Mouse (Mus musculus) gastrocnemius, adult 8-10 months (tissue): Measurements from ENCODE around the gene Pnkd. TPM values are rescaled to one million over a fixed set of nuclear protein-coding genes. Genes with fewer than 3 reads are reported as not detected.
"Not testable (repeated sequence)": the region's sequence is repeated elsewhere in the genome, so short reads cannot be mapped to it uniquely, and the experiment has no call there.

Experiments used
- DNase-seq, 2 experiments: peaks; one replicate each; pipeline ENCODE4 v3.0.0; 2022; ENCODE audit warnings: low spot score in 2 of 2
- total RNA-seq, 4 experiments: library from RNA; stranded (reverse); gene quantifications; 2 replicates each; pipeline ENCODE4 v1.2.4; 2022

Gene Pnkd
- total RNA-seq, 4 experiments from 2014 or later = 51.9 to 56.2 (median 53.1) TPM

DNA sequence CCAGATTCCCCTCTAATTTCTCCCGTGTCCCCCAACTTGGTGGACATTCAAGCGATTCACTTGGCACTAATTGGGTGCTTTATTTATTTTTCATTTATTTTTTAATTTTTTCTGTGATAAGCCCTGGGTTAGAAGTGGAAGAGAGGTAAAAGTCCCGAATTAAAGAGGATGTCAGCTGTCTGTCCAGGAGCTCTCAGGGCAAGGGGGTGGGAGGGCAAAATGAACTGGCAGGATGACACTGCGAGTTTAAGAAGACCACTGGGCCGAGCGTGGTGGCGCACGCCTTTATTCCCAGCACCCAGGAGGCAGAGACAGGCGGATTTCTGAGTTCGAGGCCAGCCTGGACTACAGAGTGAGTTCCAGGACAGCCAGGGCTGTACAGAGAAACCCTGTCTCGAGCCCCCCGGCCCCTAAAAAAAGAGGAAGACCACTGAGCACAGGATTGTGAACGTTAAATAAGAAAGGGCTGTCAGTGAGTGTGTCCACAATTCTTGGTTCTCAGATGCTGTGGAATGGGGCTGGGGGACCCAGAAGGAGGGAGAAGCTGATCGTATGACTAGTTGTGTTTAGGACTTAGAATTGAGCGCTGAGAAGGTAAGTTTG is 102.8 kb downstream of the Pnkd start:
- DNase-seq = no peak

DNA sequence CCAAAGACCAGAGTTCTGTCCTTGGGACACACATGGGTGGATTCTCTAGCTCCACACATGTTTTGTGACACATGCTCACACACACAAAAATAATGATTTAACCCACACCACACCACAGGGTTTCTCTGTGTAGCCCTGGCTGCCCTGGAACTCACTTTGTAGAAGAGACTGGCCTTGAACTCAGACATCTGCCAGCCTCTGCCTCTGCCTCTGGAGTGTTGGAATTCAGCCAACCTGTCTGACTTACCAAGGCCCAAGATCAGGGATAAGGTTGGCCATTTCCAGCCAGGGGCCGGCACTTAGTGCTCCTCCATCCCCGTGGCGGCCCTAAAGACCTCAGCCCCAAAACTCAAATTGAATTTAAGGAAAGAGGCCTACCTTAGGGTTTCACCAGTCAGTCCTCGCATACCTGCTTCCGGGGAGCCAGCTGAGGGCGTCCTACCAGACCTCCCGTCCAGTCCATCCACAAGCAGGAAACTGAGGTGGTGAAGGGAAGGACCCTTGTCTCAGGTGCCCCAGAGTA is 103.7 kb downstream of the Pnkd start:
- DNase-seq = no peak

GRCm38 (mm10) chr1:74389831-74390286 is 105.1 kb downstream of the Pnkd start:
- no peak for DNase-seq

- DNase-seq = peak in 1 of 2 experiments; percentile 59
Observed at GRCm38 (mm10) chr1:74390287-74390906, 105.7 kb downstream of the Pnkd start.

DNA sequence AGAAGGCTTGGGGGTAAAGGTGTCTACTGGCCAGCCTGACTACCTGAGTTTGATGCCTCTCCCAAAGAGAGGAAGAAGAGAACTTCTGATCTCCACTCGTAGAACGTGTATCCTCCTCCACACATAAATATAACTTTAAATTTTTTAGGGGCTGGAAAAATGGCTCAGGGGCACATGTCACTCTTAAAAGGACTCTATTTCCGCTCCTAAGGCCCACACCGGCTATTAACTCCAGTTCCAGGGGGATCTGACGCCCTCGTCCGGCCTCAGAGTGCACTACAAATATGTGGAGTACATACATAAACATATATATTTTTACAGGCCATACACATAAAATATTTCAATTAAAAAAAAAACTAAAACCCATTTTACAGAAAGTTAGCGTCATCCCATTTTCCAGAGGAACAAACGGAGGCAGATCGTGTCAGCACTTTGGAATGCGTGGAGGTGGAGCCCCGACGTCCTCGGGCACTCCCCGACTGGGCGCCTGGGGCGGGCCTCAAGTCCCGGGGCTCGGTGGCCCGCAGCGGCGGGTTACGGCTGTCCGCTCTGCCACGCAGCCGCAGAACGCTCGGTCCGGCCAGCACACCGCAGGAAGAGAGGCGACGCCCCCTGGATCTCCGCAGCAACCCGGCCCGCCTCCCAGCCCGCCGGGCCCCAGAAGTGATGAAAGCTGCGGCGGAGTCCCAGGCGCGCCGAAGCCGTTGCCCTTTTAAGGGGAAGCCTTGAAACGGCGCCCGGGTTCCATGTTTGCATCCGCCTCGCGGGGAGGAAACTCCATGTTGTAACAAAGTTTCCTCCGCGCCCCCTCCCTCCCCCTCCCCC is 106.4 kb downstream of the Pnkd start, which contains the start of gene Ctdsp1:
Gene Ctdsp1 (plus strand): TSS at position 586 of the 825 bp plus-strand sequence.
- peak; percentile 97 to 99 for DNase-seq

- peak; percentile 64 to 75 for DNase-seq
Observed at GRCm38 (mm10) chr1:74391844-74392441, 107.2 kb downstream of the Pnkd start.

DNA sequence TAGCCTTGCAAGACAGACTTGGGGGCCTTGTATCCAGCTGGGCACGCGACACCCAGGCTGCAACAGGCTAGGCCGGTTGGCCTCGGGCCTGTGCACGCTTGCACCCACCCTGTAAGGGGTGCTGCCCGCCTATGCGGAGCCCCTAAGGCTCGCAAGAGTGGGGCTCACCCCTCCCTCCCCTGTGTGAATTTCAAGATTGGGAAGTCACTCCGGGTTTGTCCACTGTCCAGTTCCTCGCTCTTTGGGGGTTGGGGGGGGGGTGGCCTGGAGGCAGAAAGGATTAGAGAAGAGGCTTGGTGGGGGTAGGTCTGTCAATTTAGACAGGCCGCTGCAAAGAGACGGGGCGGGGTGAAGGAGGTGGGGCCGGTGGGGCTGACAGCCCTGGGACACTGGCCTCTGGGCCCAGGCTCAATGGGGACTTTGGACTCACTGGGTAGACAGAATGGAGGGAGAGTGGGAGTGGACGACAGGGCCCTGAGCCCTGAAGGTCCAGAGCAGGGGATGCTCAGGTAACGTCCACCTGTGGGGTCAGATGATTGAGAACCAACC is 107.8 kb downstream of the Pnkd start:
- DNase-seq = no peak

DNA sequence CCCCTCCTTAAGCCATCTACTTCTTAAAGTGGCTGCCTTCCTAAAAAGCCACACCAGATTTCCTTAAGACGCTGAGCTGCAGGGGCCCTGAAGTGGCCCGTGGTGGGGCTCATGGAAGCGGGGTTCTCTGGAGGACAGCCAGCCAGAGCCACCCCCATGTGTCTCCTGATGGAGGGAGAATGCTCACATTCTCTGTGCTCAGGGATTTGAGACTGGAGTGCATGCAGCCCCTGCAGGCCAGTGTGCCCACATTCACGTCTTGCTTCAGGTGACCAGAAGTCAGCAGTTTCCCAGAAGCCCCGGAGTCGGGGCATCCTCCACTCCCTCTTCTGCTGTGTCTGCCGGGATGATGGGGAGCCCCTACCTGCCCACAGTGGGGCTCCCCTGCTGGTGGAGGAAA is 108.3 kb downstream of the Pnkd start:
- no peak for DNase-seq

DNA sequence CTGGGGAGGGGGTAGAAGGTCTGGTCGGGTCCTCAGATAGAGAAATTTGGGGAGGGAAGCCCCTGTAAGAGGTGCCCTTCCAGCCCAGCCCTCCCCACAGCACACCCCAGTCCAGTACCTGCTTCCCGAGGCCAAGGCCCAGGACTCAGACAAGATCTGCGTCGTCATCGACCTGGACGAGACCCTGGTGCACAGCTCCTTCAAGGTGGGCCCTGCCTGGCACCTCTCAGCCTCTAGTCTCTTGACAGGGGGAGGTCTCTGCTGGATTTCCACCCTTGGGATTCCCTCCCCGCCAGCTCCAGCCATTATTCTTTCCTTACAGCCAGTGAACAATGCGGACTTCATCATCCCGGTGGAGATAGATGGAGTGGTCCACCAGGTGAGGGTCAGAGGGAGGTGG is 109.0 kb downstream of the Pnkd start:
- DNase-seq = no peak

GRCm38 (mm10) chr1:74394311-74394710 is 109.6 kb downstream of the Pnkd start:
- DNase-seq = no peak

GRCm38 (mm10) chr1:74394858-74395257 is 110.1 kb downstream of the Pnkd start:
- DNase-seq = no peak

DNA sequence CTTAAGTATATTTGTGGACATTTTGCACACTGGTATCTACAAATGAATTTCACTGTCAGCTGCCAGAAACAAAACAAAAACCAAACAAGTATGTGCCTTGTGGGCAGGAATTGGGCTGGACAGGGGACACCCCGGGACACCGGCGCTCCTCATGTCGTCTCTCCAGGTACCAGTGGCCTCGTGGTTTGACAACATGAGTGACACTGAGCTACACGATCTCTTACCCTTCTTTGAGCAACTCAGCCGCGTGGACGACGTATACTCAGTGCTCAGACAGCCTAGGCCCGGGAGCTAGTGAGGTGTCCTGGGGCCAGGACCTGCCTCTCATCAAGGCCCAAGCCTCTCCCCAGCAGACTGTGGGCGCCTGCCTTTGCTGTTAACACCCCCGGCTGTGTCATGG is 110.6 kb downstream of the Pnkd start:
- no peak for DNase-seq

DNA sequence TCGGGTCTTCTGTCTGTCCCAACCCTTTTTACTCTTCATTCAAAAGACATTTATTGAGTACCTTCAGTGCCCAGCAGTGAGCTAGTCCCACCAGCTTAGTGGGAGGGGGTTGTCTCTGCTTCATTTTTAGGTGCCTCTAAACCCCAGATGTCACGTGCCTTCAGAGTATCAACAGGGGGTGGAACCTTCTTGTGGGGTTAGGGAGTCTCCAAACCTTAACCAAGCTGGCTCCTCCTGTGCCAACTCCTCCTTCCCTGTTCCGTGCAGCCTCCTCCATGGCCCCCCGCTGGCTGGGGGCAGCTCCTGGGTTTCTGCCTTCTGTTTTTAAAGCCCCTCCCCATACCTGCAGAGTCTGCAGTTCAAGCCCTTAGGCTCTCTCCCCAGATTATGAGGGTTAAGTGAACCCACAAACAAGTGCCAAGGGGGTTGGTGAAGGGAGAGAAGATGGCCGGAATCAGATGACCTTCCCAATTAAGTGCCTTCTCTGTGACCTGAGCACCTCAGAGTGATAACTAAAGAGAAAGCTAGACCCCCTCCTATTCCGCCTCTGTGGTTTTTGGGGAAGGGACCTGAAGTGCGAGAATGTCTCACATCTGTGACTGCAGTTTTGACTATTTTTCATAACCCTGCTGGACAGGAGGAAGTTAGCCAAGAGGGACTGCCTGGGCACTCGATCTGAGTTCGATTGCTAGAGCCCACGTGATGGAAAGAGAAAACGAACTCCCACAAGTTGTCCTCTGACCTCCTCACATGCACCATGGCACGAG is 111.9 kb downstream of the Pnkd start:
- not testable (repeated sequence) for DNase-seq

DNA sequence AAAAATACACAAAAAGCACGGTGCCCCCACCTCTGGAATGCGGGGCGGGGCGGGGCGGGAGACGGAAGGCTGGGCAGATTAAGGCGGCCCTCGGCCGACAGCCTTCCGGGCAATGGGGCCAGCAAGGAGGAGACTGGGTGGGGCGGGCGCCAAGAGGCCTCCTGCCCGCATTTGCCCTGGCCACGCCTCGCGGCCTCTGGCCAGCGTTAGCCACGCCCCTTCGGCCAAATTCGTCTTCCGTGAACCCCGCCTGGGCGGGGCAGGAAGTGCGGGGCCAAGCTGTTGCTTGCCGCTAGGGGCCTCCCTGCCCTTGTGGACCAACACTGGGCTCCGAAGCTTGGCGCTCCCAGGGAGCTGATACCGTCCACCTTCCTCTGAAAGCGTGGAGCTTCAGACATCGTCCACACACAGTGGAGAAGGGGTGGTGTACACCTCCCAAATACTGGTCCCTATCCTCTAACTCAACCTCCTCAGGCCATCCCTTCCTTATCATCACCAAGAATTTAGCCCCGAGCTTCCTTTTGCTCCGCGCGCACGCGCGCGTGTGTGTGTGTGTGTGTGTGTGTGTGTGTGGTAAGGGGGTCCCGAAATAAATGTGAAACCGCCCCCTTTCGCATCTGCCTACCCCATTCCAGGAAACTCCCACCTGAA is 112.7 kb downstream of the Pnkd start:
- peak; percentile 99 to 100 for DNase-seq

DNA sequence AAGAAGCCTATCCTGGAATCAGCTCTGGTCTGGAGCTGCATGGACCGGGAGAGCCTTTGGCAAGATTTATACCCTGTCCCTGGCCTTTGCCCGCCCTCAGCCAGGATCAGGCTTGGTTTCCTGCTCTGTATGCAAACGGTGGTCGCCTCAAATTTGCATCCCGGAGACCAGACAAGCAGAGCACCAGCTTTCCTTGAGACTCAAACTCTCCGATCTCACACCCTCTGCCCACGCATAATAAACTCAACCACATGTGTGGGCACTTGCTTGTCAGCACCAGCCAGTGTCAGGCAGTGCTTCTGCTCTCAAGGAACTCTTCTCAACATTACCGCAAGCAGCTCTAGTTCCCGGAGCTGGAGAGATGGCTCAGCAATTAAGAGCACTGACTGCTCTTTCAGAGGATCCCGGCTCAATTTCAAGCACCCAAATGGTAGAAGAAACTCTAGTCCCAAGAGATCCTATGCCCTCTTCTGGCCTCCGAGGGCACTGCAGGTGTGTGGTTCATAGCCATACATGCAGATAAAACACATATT is 113.3 kb downstream of the Pnkd start:
- peak; percentile 66 to 70 for DNase-seq

DNA sequence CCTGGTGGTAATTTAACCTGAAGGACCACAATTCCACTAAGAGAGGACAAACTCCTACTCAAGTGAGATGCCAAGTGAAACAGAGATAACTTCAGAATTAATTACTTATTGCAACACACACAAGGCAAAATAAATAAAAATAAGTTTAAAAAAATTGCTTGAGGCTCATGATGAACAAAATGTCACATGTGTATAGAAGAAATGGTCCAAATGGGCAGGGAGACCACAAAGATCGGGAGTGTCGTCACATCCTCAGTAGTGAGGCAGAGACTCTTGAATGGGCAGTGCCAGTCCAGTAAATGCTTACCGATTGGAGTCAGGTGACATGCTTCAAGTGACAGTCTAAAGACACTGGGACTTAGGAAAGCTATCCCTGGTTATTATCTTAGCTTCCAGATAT is 115.8 kb downstream of the Pnkd start:
- no peak for DNase-seq

- no peak for DNase-seq
Observed at GRCm38 (mm10) chr1:74401015-74401702, 116.4 kb downstream of the Pnkd start.
